Mouse (Mus musculus): ENCODE data around the gene Svop.

Svop gene

DNA sequence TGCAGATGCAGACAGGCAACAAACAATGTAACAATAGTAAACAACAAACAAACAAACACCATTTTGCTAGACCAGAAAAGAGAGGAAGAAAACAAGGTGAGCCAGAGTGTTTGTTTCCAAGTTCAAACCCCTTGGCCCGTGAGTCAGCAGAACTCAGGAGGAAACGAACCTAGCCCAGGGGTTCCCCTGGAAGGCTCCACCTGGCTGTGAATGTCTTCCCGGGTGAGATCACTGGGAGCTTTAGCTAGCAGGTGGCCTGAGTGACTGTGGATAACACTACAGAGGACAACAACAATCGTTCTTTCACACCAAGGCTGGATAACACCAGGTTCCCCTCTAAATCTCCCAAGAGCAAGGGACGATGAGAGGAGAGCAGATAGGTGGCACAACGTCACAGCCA, 110.2 kb downstream of the Svop start:
- POLR2A ChIA-PET = interaction anchor here in 3 of 4 experiments (1.0 to 19.1 kb wide), 9 partner anchors 9 to 172 kb away, joined by 3 to 428 read pairs (median 3); no protein-coding TSS in a partner anchor

DNA sequence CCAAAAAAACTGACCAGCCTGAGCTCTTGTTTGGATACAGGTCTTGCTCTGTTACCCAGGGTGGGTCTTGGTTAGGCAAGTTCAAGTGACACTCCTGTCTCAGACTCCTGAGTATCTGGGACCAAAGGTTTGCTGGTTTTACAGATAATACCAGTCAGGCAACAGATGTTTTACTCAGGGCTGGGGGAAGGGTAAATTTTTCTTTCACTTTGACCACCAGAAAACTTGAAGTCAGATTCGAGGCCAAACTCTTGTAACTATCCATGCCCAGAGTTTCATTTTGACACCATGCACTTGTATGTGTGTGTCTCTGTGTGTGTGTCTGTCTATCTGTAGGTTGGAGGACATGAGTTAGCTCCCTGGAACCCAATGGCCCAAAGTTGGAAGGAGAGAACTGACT, 110.9 kb downstream of the Svop start:
- ChIA-PET POLR2A (interaction anchor here in 2 of 4 experiments (0.6 to 19.1 kb wide), 14 partner anchors 9 to 173 kb away, joined by 3 to 428 read pairs (median 3); no protein-coding TSS in a partner anchor), CTCF (interaction anchor here in 1 of 4 experiments (0.6 kb wide), 1 partner anchor 127 kb away, joined by 4 read pairs; no protein-coding TSS in a partner anchor)

More for the DNA sequence above, 110.2 kb downstream of the Svop start:
- CTCF ChIA-PET = no interaction called here

GRCm38 (mm10) chr5:113977309-113977708, 114.1 kb downstream of the Svop start:
- ChIA-PET CTCF (interaction anchor here in 1 of 4 experiments (0.9 kb wide), 1 partner anchor 69 kb away, joined by 3 read pairs; no protein-coding TSS in a partner anchor), POLR2A (interaction anchor here in 2 of 4 experiments (0.8 to 19.1 kb wide), 10 partner anchors 9 to 466 kb away, joined by 3 to 428 read pairs (median 9); partner anchors contain the start of genes Mmab (in 1 of the 2), Mvk (in 1 of the 2) and Ssh1 (in 1 of the 2))
